Mouse (Mus musculus): ENCODE results near the gene Gm14851.
"Not testable (repeated sequence)": the region's sequence is repeated elsewhere in the genome, so short reads cannot be mapped to it uniquely, and the experiment has no call there.

Gm14851 gene

GRCm38 (mm10) chr8:21095950-21096349 is at the start of gene Gm14851:
TSS of gene Gm14851 (minus strand) at chr8:21096050.
- DNase-seq = not testable (repeated sequence)

- DNase-seq = not testable (repeated sequence)
Observed at GRCm38 (mm10) chr8:21134342-21134741, 38.5 kb upstream of the Gm14851 start, which contains the start of gene Defa30. TSS of gene Defa30 (plus strand) at chr8:21134642.

GRCm38 (mm10) chr8:21093106-21093505 is 2.7 kb downstream of the Gm14851 start:
- no peak for DNase-seq

GRCm38 (mm10) chr8:21084142-21084541 is 11.7 kb downstream of the Gm14851 start, which contains the start of gene Defa25:
TSS of gene Defa25 (plus strand) at chr8:21084442.
- not testable (repeated sequence) for DNase-seq

GRCm38 (mm10) chr8:21064738-21065137 is 31.1 kb downstream of the Gm14851 start, which contains the start of gene Defa35:
TSS of gene Defa35 (plus strand) at chr8:21065038.
- not testable (repeated sequence) for DNase-seq

GRCm38 (mm10) chr8:21054747-21055146 is 41.1 kb downstream of the Gm14851 start, which contains the start of gene Defa23:
TSS of gene Defa23 (plus strand) at chr8:21055047.
- not testable (repeated sequence) for DNase-seq
